Mouse (Mus musculus) ES-E14 (cell line): ENCODE data around the gene Pwwp2a.

Source experiments
- ZC3H11A ChIP-seq: IDR thresholded peaks from 2 replicates; pipeline ENCODE4 v1.6.1; 2012; ENCODE audit warnings: low read depth, mild to moderate bottlenecking, inconsistent platforms, low read length, borderline replicate concordance
- ZNF384 ChIP-seq: IDR thresholded peaks from 2 replicates; pipeline ENCODE4 v1.6.1; 2012; ENCODE audit warnings: low read depth, low read length, inconsistent platforms

GRCm38 (mm10) chr11:43667038-43667745, 14.6 kb upstream of the Pwwp2a start:
- TF ChIP-seq ZNF384 (no peak), ZC3H11A (no peak)
